Mouse (Mus musculus) intestine, postnatal 0 days (tissue): ENCODE measurements around the gene Rpl3l. TPM values are rescaled to one million over a fixed set of nuclear protein-coding genes. Genes with fewer than 3 reads are reported as not detected.

ENCODE experiments used
- ATAC-seq: fragments of 200-750 bp; cut with Nextera tagmentation; 2 replicates; pipeline ENCODE4 v1.8.0; 2017; ENCODE audit warnings: mild to moderate bottlenecking, moderate TSS enrichment, moderate library complexity
- H3K27ac ChIP-seq: fragments of 300-500 bp; sonication (generic); 2 replicates; pipeline ENCODE4 v1.5.1; 2014; ENCODE audit warnings: mild to moderate bottlenecking, low read depth, low read length, moderate library complexity
- H3K27me3 ChIP-seq: fragments of 300-500 bp; sonication (generic); replicated peaks from 2 replicates; pipeline ENCODE4 v1.6.1; 2014; ENCODE audit warnings: low read length, mixed read lengths; ENCODE audit not compliant: control insufficient read depth, insufficient read depth
- H3K36me3 ChIP-seq: fragments of 300-500 bp; sonication (generic); 2 replicates; pipeline ENCODE4 v1.6.1; 2014; ENCODE audit warnings: mild to moderate bottlenecking, moderate library complexity; ENCODE audit not compliant: control insufficient read depth, insufficient read depth
- H3K4me1 ChIP-seq: fragments of 300-500 bp; sonication (generic); replicated peaks from 2 replicates; pipeline ENCODE4 v1.6.1; 2014; ENCODE audit warnings: antibody characterized with exemption, low read length, mixed read lengths; ENCODE audit not compliant: control insufficient read depth, insufficient read depth
- H3K4me2 ChIP-seq: fragments of 300-500 bp; sonication (generic); replicated peaks from 2 replicates; pipeline ENCODE4 v1.6.1; 2014; ENCODE audit warnings: low read depth, mild to moderate bottlenecking, moderate library complexity
- H3K4me3 ChIP-seq: fragments of 300-500 bp; sonication (generic); 2 replicates; pipeline ENCODE4 v1.5.1; 2014; ENCODE audit warnings: low read depth, low read length
- H3K9ac ChIP-seq: fragments of 300-500 bp; sonication (generic); 2 replicates; pipeline ENCODE4 v1.6.1; 2014; ENCODE audit warnings: mild to moderate bottlenecking, low read depth, low read length
- H3K9me3 ChIP-seq: fragments of 300-500 bp; sonication (generic); 2 replicates; pipeline ENCODE4 v1.6.1; 2016; ENCODE audit warnings: mixed run types; ENCODE audit not compliant: control insufficient read depth
- CTCF ChIP-seq: sonication (generic); IDR thresholded peaks from 2 replicates; pipeline ENCODE4 v1.5.1; 2016; ENCODE audit warnings: low read depth, mild to moderate bottlenecking, control low read depth, antibody characterized with exemption, moderate library complexity
- WGBS: fragments of 180-500 bp; shearing (Covaris S2); extraction: QIAGEN DNeasy Blood & Tissue Kit; methylation state at CpG from one replicate; pipeline ENCODE4 v1.1.7; 2014; 5-methylcytosine and 5-hydroxymethylcytosine counted together
- polyA plus RNA-seq: library from polyadenylated mRNA; unstranded; fragments of >200 nt; fragmentation: Nextera tagmentation; extraction: Ambion mirVana; gene quantifications from 2 replicates; pipeline ENCODE4 v1.2.1, GENCODE M21; 2015

The Rpl3l gene
- 0.27 TPM in 1 of 2 replicates, not detected in the other for polyA plus RNA-seq

- ATAC-seq, result no peak
- 67% methylated on average over 2 of the region's 2 CpGs for WGBS
Measured at GRCm38 (mm10) chr17:24727618-24728017, at the start of gene Rpl3l. Gene Rpl3l, plus strand, starts transcription at chr17:24727820.

GRCm38 (mm10) chr17:24686514-24686913 is 41.1 kb upstream of the Rpl3l start:
- peaks cover 36% of the 10 kb centered on the region for H3K27me3 ChIP-seq
- no peaks in the 10 kb centered on the region for H3K9me3 ChIP-seq
- peaks cover 6% of the 10 kb centered on the region; the same call in 1 of the 2 replicates for H3K4me1 ChIP-seq
- peaks cover 7% of the 10 kb centered on the region for H3K36me3 ChIP-seq
- WGBS, result 37% methylated on average over 16 of the region's 16 CpGs
- no peak overlapping the region; the same call in 1 of the 2 replicates for H3K9ac ChIP-seq
- no peak overlapping the region for H3K27ac ChIP-seq
- H3K4me2 ChIP-seq, result peak overlapping the region; percentile 45
- 0 out of 2 replicates have a peak overlapping the region, but pooled peaks have one; percentile 2 for H3K4me3 ChIP-seq
- 0 out of 2 replicates have a peak, but pooled peaks have one; percentile 61 for ATAC-seq
- no peak for TF ChIP-seq CTCF

More at GRCm38 (mm10) chr17:24727618-24728017, at the start of gene Rpl3l:
- Histone ChIP-seq H3K4me3 (no peak within 1 kb of the TSS), H3K27ac (no peak within 1 kb of the TSS), H3K9ac (no peak within 1 kb of the TSS), H3K4me2 (no peak within 1 kb of the TSS), H3K36me3 (no peaks in the 10 kb centered on the region), H3K9me3 (no peaks in the 10 kb centered on the region), H3K4me1 (0 out of 2 replicates have a peak, but pooled peaks cover 3% of the 10 kb centered on the region), H3K27me3 (peaks cover 3% of the 10 kb centered on the region; the same call in 1 of the 2 replicates)
- TF ChIP-seq CTCF, result no peak

- Histone ChIP-seq H3K27ac (no peak overlapping the region), H3K36me3 (peaks cover under 1% of the 10 kb centered on the region; the same call in 1 of the 2 replicates), H3K4me1 (peaks cover 6% of the 10 kb centered on the region; the same call in 1 of the 2 replicates), H3K4me2 (peak overlapping the region; percentile 61), H3K4me3 (peak overlapping the region; percentile 38), H3K27me3 (peaks cover 36% of the 10 kb centered on the region), H3K9me3 (no peaks in the 10 kb centered on the region), H3K9ac (peak overlapping the region; percentile 26; the same call in 1 of the 2 replicates)
- TF ChIP-seq CTCF, result peak; percentile 11; the same call in 1 of the 2 replicates
- WGBS, result under 1% methylated on average over 25 of the region's 25 CpGs
- ATAC-seq, result peak; percentile 46
Measured at GRCm38 (mm10) chr17:24687146-24687595, 40.4 kb upstream of the Rpl3l start.

GRCm38 (mm10) chr17:24687599-24687998 is 40.0 kb upstream of the Rpl3l start:
- TF ChIP-seq CTCF, result no peak
- Histone ChIP-seq H3K4me2 (peak overlapping the region; percentile 61), H3K4me1 (peaks cover 6% of the 10 kb centered on the region; the same call in 1 of the 2 replicates), H3K27ac (no peak overlapping the region), H3K4me3 (peak overlapping the region; percentile 38), H3K9ac (no peak overlapping the region), H3K27me3 (peaks cover 36% of the 10 kb centered on the region), H3K36me3 (peaks cover 4% of the 10 kb centered on the region; the same call in 1 of the 2 replicates), H3K9me3 (no peaks in the 10 kb centered on the region)
- WGBS, result 23% methylated on average over 23 of the region's 23 CpGs
- ATAC-seq, result no peak

GRCm38 (mm10) chr17:24689251-24690081 is 38.2 kb upstream of the Rpl3l start, which contains the start of gene Syngr3:
Gene Syngr3, minus strand, starts transcription at chr17:24689955.
- WGBS, result 2% methylated on average over 46 of the region's 55 CpGs
- Histone ChIP-seq H3K27me3 (peaks cover 36% of the 10 kb centered on the region), H3K36me3 (peaks cover 10% of the 10 kb centered on the region; the same call in 1 of the 2 replicates), H3K4me1 (peaks cover 6% of the 10 kb centered on the region; the same call in 1 of the 2 replicates), H3K4me2 (peak within 1 kb of the TSS; percentile 65), H3K4me3 (peak within 1 kb of the TSS; percentile 38), H3K9ac (peak within 1 kb of the TSS; percentile 37), H3K9me3 (no peaks in the 10 kb centered on the region), H3K27ac (no peak within 1 kb of the TSS)
- 0 out of 2 replicates have a peak, but pooled peaks have one; percentile 12 for TF ChIP-seq CTCF
- ATAC-seq, result no peak

GRCm38 (mm10) chr17:24692385-24692784 is 35.2 kb upstream of the Rpl3l start:
- Histone ChIP-seq H3K9ac (no peak overlapping the region), H3K4me2 (no peak overlapping the region), H3K27me3 (peaks cover 33% of the 10 kb centered on the region), H3K4me1 (peaks cover 6% of the 10 kb centered on the region; the same call in 1 of the 2 replicates), H3K9me3 (no peaks in the 10 kb centered on the region), H3K27ac (no peak overlapping the region), H3K36me3 (peaks cover 10% of the 10 kb centered on the region; the same call in 1 of the 2 replicates), H3K4me3 (no peak overlapping the region)
- TF ChIP-seq CTCF, result no peak
- WGBS, result 83% methylated on average over 5 of the region's 5 CpGs
- ATAC-seq, result no peak
